Mouse (Mus musculus) liver, embryonic 12.5 days (tissue): Measurements from ENCODE around the gene Cep250. TPM values are rescaled to one million over a fixed set of nuclear protein-coding genes. Genes with fewer than 3 reads are reported as not detected.
A peak's percentile ranks its signal among the peaks of the same experiment; 100 is the strongest.

Experiments used
- ATAC-seq: fragments of 200-750 bp; cut with Nextera tagmentation; 2 replicates; pipeline ENCODE4 v1.8.0; 2017; ENCODE audit warnings: moderate number of reproducible peaks, mild to moderate bottlenecking, moderate library complexity
- H3K27ac ChIP-seq: fragments of 300-500 bp; sonication (generic); 2 replicates; pipeline ENCODE4 v1.5.1; 2016; ENCODE audit warnings: mild to moderate bottlenecking
- H3K27me3 ChIP-seq: fragments of 300-500 bp; sonication (generic); replicated peaks from 2 replicates; pipeline ENCODE4 v1.6.1; 2016; ENCODE audit warnings: mild to moderate bottlenecking, moderate library complexity
- H3K36me3 ChIP-seq: fragments of 300-500 bp; sonication (generic); 2 replicates; pipeline ENCODE4 v1.6.1; 2016; ENCODE audit warnings: mild to moderate bottlenecking, moderate library complexity
- H3K4me1 ChIP-seq: fragments of 300-500 bp; sonication (generic); 2 replicates; pipeline ENCODE4 v1.6.1; 2016
- H3K4me2 ChIP-seq: fragments of 300-500 bp; sonication (generic); 2 replicates; pipeline ENCODE4 v1.6.1; 2016; ENCODE audit warnings: mild to moderate bottlenecking, moderate library complexity
- H3K4me3 ChIP-seq: fragments of 300-500 bp; sonication (generic); 2 replicates; pipeline ENCODE4 v1.5.1; 2016; ENCODE audit warnings: mild to moderate bottlenecking, moderate library complexity
- H3K9ac ChIP-seq: fragments of 300-500 bp; sonication (generic); 2 replicates; pipeline ENCODE4 v1.6.1; 2016; ENCODE audit warnings: mild to moderate bottlenecking, moderate library complexity
- H3K9me3 ChIP-seq: fragments of 300-500 bp; sonication (generic); replicated peaks from 2 replicates; pipeline ENCODE4 v1.6.1; 2016; ENCODE audit warnings: mild to moderate bottlenecking, moderate library complexity
- WGBS: fragments of 180-500 bp; shearing (Covaris S2); methylation state at CpG from one replicate; pipeline ENCODE4 v1.1.7; 2016; ENCODE audit not compliant: insufficient replicate concordance; 5-methylcytosine and 5-hydroxymethylcytosine counted together
- polyA plus RNA-seq: library from polyadenylated mRNA; unstranded; fragments of >200 nt; fragmentation: Nextera tagmentation; extraction: Ambion mirVana; gene quantifications from 2 replicates; pipeline ENCODE4 v1.2.1, GENCODE M21; 2016

Gene Cep250
- polyA plus RNA-seq, 1 experiment from 2014 or later = 20.7 TPM

GRCm38 (mm10) chr2:155974087-155974731 lies 18.0 kb downstream of the Cep250 start:
- H3K4me3 ChIP-seq = no peak overlapping the region
- H3K36me3 ChIP-seq = peaks cover 87% of the 10 kb centered on the region
- no peak overlapping the region for H3K4me2 ChIP-seq
- H3K9me3 ChIP-seq = no peaks in the 10 kb centered on the region
- ATAC-seq = no peak
- H3K27me3 ChIP-seq = no peaks in the 10 kb centered on the region
- WGBS = 80% methylated on average over 14 of the region's 14 CpGs
- H3K4me1 ChIP-seq = peaks cover 19% of the 10 kb centered on the region
- no peak overlapping the region for H3K9ac ChIP-seq
- 0 out of 2 replicates have a peak overlapping the region, but pooled peaks have one; percentile 12 for H3K27ac ChIP-seq

GRCm38 (mm10) chr2:155979328-155979991 lies 23.2 kb downstream of the Cep250 start:
- ATAC-seq = peak; percentile 51; the same call in 1 of the 2 replicates
- H3K4me1 ChIP-seq = 0 out of 2 replicates have a peak, but pooled peaks cover 8% of the 10 kb centered on the region
- peaks cover 91% of the 10 kb centered on the region for H3K36me3 ChIP-seq
- no peaks in the 10 kb centered on the region for H3K9me3 ChIP-seq
- H3K4me3 ChIP-seq = no peak overlapping the region
- no peaks in the 10 kb centered on the region for H3K27me3 ChIP-seq
- WGBS = 36% methylated on average over 5 of the region's 5 CpGs
- H3K4me2 ChIP-seq = peak overlapping the region; percentile 10; the same call in 1 of the 2 replicates
- H3K27ac ChIP-seq = peak overlapping the region; percentile 64; the same call in 1 of the 2 replicates
- peak overlapping the region; percentile 15; the same call in 1 of the 2 replicates for H3K9ac ChIP-seq

- Histone ChIP-seq H3K27me3 (no peaks in the 10 kb centered on the region), H3K36me3 (peaks cover 97% of the 10 kb centered on the region), H3K4me2 (no peak overlapping the region), H3K9me3 (no peaks in the 10 kb centered on the region), H3K4me1 (peaks cover 49% of the 10 kb centered on the region), H3K4me3 (no peak overlapping the region), H3K9ac (no peak overlapping the region), H3K27ac (0 out of 2 replicates have a peak overlapping the region, but pooled peaks have one; percentile 93)
- 91% methylated on average over 7 of the region's 7 CpGs for WGBS
- no peak for ATAC-seq
These were observed 29.5 kb downstream of the Cep250 start for GRCm38 (mm10) chr2:155985776-155986175.

GRCm38 (mm10) chr2:155987131-155987530 lies 30.9 kb downstream of the Cep250 start:
- 86% methylated on average over 6 of the region's 6 CpGs for WGBS
- Histone ChIP-seq H3K4me1 (peaks cover 63% of the 10 kb centered on the region), H3K4me2 (peak overlapping the region; percentile 82), H3K9ac (no peak overlapping the region), H3K27ac (peak overlapping the region; percentile 93), H3K9me3 (no peaks in the 10 kb centered on the region), H3K4me3 (0 out of 2 replicates have a peak overlapping the region, but pooled peaks have one; percentile 63), H3K36me3 (peaks cover 98% of the 10 kb centered on the region), H3K27me3 (no peaks in the 10 kb centered on the region)
- ATAC-seq = no peak

- WGBS = 26% methylated on average over 4 of the region's 4 CpGs
- peak overlapping the region; percentile 82 for H3K4me2 ChIP-seq
These were observed 32.8 kb downstream of the Cep250 start for GRCm38 (mm10) chr2:155989085-155989484.

GRCm38 (mm10) chr2:155991151-155991550 lies 34.9 kb downstream of the Cep250 start:
- WGBS = 82% methylated on average over 10 of the region's 10 CpGs
- peak overlapping the region; percentile 82 for H3K4me2 ChIP-seq
- H3K27me3 ChIP-seq = no peaks in the 10 kb centered on the region
- H3K36me3 ChIP-seq = peaks cover 98% of the 10 kb centered on the region
- H3K4me1 ChIP-seq = peaks cover 90% of the 10 kb centered on the region
- H3K27ac ChIP-seq = peak overlapping the region; percentile 93
- no peak for ATAC-seq
- peak overlapping the region; percentile 78 for H3K9ac ChIP-seq
- no peaks in the 10 kb centered on the region for H3K9me3 ChIP-seq
- H3K4me3 ChIP-seq = peak overlapping the region; percentile 63

More at GRCm38 (mm10) chr2:155989085-155989484, 32.8 kb downstream of the Cep250 start:
- peak overlapping the region; percentile 63 for H3K4me3 ChIP-seq
- peaks cover 98% of the 10 kb centered on the region for H3K36me3 ChIP-seq
- H3K4me1 ChIP-seq = peaks cover 82% of the 10 kb centered on the region
- H3K27ac ChIP-seq = peak overlapping the region; percentile 93
- no peaks in the 10 kb centered on the region for H3K27me3 ChIP-seq
- H3K9ac ChIP-seq = peak overlapping the region; percentile 78
- ATAC-seq = peak; percentile 97
- H3K9me3 ChIP-seq = no peaks in the 10 kb centered on the region

GRCm38 (mm10) chr2:155991863-155992321 lies 35.6 kb downstream of the Cep250 start:
- Histone ChIP-seq H3K4me3 (peak overlapping the region; percentile 63), H3K9ac (peak overlapping the region; percentile 78), H3K4me1 (peaks cover 87% of the 10 kb centered on the region), H3K36me3 (peaks cover 98% of the 10 kb centered on the region), H3K9me3 (no peaks in the 10 kb centered on the region), H3K4me2 (peak overlapping the region; percentile 82), H3K27me3 (no peaks in the 10 kb centered on the region), H3K27ac (peak overlapping the region; percentile 93)
- 0 out of 2 replicates have a peak, but pooled peaks have one; percentile 25 for ATAC-seq
- 84% methylated on average over 14 of the region's 14 CpGs for WGBS

- 89% methylated on average over 4 of the region's 4 CpGs for WGBS
- peaks cover 17% of the 10 kb centered on the region for H3K4me1 ChIP-seq
- H3K4me3 ChIP-seq = no peak overlapping the region
- H3K4me2 ChIP-seq = no peak overlapping the region
- no peak overlapping the region for H3K9ac ChIP-seq
- no peaks in the 10 kb centered on the region for H3K9me3 ChIP-seq
- no peak for ATAC-seq
- no peak overlapping the region for H3K27ac ChIP-seq
- peaks cover 29% of the 10 kb centered on the region for H3K36me3 ChIP-seq
- H3K27me3 ChIP-seq = no peaks in the 10 kb centered on the region
These were observed 49.1 kb downstream of the Cep250 start for GRCm38 (mm10) chr2:156005393-156005792.

- peak within 1 kb of the TSS; percentile 93 for H3K4me3 ChIP-seq
- H3K9me3 ChIP-seq = no peaks in the 10 kb centered on the region
- H3K36me3 ChIP-seq = peaks cover 40% of the 10 kb centered on the region
- peak within 1 kb of the TSS; percentile 92 for H3K27ac ChIP-seq
- H3K9ac ChIP-seq = peak within 1 kb of the TSS; percentile 89
- 1% methylated on average over 45 of the region's 45 CpGs for WGBS
- no peaks in the 10 kb centered on the region for H3K27me3 ChIP-seq
- peaks cover 17% of the 10 kb centered on the region for H3K4me1 ChIP-seq
- peak; percentile 100 for ATAC-seq
- peak within 1 kb of the TSS; percentile 88 for H3K4me2 ChIP-seq
These were observed 51.8 kb downstream of the Cep250 start, which contains the start of the genes 6430550D23Rik and Ergic3 for GRCm38 (mm10) chr2:156007888-156008532. Gene 6430550D23Rik (minus strand): TSS chr2:156007977. Gene Ergic3 (plus strand): TSS chr2:156008045.

- Histone ChIP-seq H3K4me3 (no peak overlapping the region), H3K4me2 (no peak overlapping the region), H3K27me3 (no peaks in the 10 kb centered on the region), H3K4me1 (peaks cover 37% of the 10 kb centered on the region), H3K9me3 (no peaks in the 10 kb centered on the region), H3K27ac (no peak overlapping the region), H3K9ac (no peak overlapping the region), H3K36me3 (peaks cover 67% of the 10 kb centered on the region)
- ATAC-seq = no peak
- WGBS = 85% methylated on average over 3 of the region's 3 CpGs
These were observed 61.8 kb downstream of the Cep250 start for GRCm38 (mm10) chr2:156018106-156018505.

GRCm38 (mm10) chr2:156021219-156021618 lies 65.0 kb downstream of the Cep250 start:
- H3K9ac ChIP-seq = peak overlapping the region; percentile 13; the same call in 1 of the 2 replicates

More at GRCm38 (mm10) chr2:156021219-156021618, 65.0 kb downstream of the Cep250 start:
- no peak overlapping the region for H3K4me3 ChIP-seq
- ATAC-seq = peak; percentile 80
- 38% methylated on average over 8 of the region's 8 CpGs for WGBS
- H3K4me1 ChIP-seq = peaks cover 48% of the 10 kb centered on the region
- H3K27me3 ChIP-seq = no peaks in the 10 kb centered on the region
- peak overlapping the region; percentile 81 for H3K27ac ChIP-seq
- no peaks in the 10 kb centered on the region for H3K9me3 ChIP-seq
- peaks cover 36% of the 10 kb centered on the region for H3K36me3 ChIP-seq
- peak overlapping the region; percentile 13 for H3K4me2 ChIP-seq
